Mouse (Mus musculus) cerebellum, adult 2 months (tissue): ENCODE results near the gene C87414. TPM values are rescaled to one million over a fixed set of nuclear protein-coding genes. Genes with fewer than 3 reads are reported as not detected.
A peak's percentile ranks its signal among the peaks of the same experiment; 100 is the strongest.
"Not testable (repeated sequence)": the region's sequence is repeated elsewhere in the genome, so short reads cannot be mapped to it uniquely, and the experiment has no call there.

ENCODE experiments used
- DNase-seq, 2 experiments: peaks; one replicate each; pipeline ENCODE4 v3.0.0; 2021
- H3K27ac ChIP-seq: fragments of 200-500 bp; 2 replicates; pipeline ENCODE4 v1.5.1; 2012; ENCODE audit warnings: low read length, control low read depth, inconsistent platforms; ENCODE audit not compliant: insufficient read depth
- H3K27me3 ChIP-seq: fragments of 200-500 bp; 2 replicates; pipeline ENCODE4 v1.6.1; 2012; ENCODE audit warnings: inconsistent platforms, mild to moderate bottlenecking, low read length, moderate library complexity; ENCODE audit not compliant: control insufficient read depth, insufficient read depth
- H3K4me1 ChIP-seq: fragments of 200-500 bp; 2 replicates; pipeline ENCODE4 v1.6.1; 2011; ENCODE audit warnings: low read length; ENCODE audit not compliant: control insufficient read depth, insufficient read depth
- H3K4me3 ChIP-seq: fragments of 200-500 bp; replicated peaks from 2 replicates; pipeline ENCODE3; 2011; ENCODE audit warnings: mild to moderate bottlenecking, low read depth, low read length, control low read depth; ENCODE audit not compliant: insufficient read depth
- WGBS: fragments of 180-500 bp; shearing (Covaris S2); methylation state at CpG from one replicate; pipeline ENCODE4 v1.1.7; 2018; 5-methylcytosine and 5-hydroxymethylcytosine counted together
- polyA plus RNA-seq: library from polyadenylated mRNA; depleted of rRNA; stranded (reverse); fragments of >200 nt; gene quantifications from 2 replicates; pipeline ENCODE4 v1.2.3, GENCODE M21; 2012; rRNA removed

C87414 gene
- polyA plus RNA-seq: not detected in 2 replicates

DNA sequence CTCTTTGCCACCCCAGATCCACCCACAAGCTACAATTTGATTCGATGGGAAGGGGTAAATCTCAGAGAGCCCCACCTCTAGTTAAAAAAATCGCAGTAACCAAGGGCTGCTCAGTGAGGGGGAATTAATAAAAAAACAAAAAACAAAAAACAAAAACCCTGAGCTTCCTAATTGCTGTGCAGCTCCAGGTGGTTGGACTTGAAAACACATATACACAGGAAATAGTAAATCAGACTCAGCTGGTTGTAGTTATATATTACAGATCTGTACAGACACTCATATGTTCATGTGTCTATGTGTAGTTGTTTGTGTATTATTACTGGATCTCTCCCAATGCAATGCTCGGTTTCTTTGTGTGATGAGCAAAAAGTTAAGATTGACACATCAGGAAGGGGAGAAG lies at the start of gene C87414:
C87414 (minus strand) TSS at position 101 of the 400 bp plus-strand sequence.
- WGBS: 69% methylated on average over 1 of the region's 3 CpGs
- H3K27ac ChIP-seq, DNase-seq, H3K4me1 ChIP-seq, H3K27me3 ChIP-seq, H3K4me3 ChIP-seq: not testable (repeated sequence)

DNA sequence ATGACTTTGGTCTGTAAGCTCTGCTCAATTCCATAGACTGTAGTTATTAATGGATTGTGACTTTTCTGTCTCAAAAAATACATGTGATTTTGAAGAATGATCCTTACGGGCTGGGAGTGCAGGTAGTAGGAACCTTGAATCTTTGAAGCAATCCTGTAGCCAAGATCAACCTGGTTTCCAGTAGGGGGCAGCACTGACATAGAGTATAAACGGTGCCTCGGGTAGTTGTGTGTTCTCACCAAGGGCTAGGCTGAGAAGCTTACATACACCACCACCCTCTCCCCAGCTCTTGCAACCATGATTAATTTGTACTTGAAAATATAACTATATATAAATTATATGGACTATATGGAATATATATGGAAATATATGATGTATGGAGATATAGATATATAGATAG lies 13.3 kb upstream of the C87414 start:
- DNase-seq: peak; percentile 7 to 32
- H3K27me3 ChIP-seq, H3K27ac ChIP-seq, H3K4me3 ChIP-seq, H3K4me1 ChIP-seq: not testable (repeated sequence)
- 67% methylated on average over 3 of the region's 3 CpGs for WGBS

Other genes with a start within 250 kb of the C87414 start
- gene Gm16427, start 131.4 kb downstream of the C87414 start, polyA plus RNA-seq: not detected in 2 replicates
- not detected in 2 replicates for gene Gm7792, start 172.2 kb upstream of the C87414 start, polyA plus RNA-seq